Mouse (Mus musculus) brain, embryonic 14.5 days (tissue): ENCODE results near the gene Mbnl1. TPM values are rescaled to one million over a fixed set of nuclear protein-coding genes. Genes with fewer than 3 reads are reported as not detected.
A peak's percentile ranks its signal among the peaks of the same experiment; 100 is the strongest.

Experiments used
- DNase-seq: peaks from one replicate; pipeline ENCODE4 v3.0.0-alpha.2; 2011; ENCODE audit warnings: low read depth
- CTCF ChIP-seq: fragments of 200-500 bp; IDR thresholded peaks from 2 replicates; pipeline ENCODE4 v1.5.1; 2012; ENCODE audit warnings: inconsistent platforms, mild to moderate bottlenecking, moderate library complexity, borderline replicate concordance; ENCODE audit not compliant: insufficient read depth, insufficient read length; ENCODE audit errors: extremely low read depth
- POLR2A ChIP-seq: fragments of 200-500 bp; IDR thresholded peaks from 2 replicates; pipeline ENCODE4 v1.6.1; 2012; ENCODE audit warnings: mild to moderate bottlenecking, inconsistent platforms, borderline replicate concordance; ENCODE audit not compliant: poor library complexity, insufficient read depth, insufficient read length, severe bottlenecking; ENCODE audit errors: extremely low read depth
- polyA plus RNA-seq: library from polyadenylated mRNA; depleted of rRNA; stranded (reverse); fragments of >200 nt; gene quantifications from 2 replicates; pipeline ENCODE4 v1.2.3, GENCODE M21; 2012

Gene Mbnl1
- polyA plus RNA-seq, 1 experiment = 25.3 TPM

DNA sequence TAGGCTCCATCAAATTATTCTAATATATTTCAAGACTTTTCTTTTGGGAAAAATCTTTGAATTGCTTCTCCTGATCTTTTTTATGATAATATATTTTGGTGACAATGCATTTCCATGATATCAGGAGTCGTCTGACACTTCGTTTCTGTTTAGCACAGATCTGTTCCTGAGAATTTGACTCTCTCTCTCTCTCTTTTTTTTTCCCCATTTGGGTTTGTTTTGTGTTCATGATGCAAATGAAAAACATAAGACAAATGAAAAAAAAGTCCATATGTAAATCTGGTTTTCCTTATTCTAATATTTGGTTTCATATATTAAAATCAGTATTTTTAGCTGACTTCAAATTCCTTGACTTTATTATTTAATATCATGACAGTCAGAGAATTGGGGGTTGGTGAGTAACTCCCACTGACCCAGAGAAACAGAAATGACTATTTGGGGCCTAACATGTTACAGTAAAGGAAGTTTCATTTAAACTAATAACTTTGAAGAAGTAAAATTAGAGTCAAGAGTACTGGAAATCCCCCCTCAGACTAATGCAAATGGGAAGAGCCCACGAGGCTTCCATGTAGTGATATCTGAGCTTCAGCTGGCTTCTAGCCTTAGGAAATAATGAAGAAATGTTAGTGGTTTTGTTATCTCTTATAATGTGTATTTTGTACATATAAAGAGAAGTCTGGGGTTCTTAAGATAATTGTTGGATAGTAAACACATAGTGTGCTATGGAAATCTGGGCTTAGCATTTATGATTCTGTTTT is 65.8 kb downstream of the Mbnl1 start:
- no peak for TF ChIP-seq POLR2A
- TF ChIP-seq CTCF = no peak
- DNase-seq = no peak

DNA sequence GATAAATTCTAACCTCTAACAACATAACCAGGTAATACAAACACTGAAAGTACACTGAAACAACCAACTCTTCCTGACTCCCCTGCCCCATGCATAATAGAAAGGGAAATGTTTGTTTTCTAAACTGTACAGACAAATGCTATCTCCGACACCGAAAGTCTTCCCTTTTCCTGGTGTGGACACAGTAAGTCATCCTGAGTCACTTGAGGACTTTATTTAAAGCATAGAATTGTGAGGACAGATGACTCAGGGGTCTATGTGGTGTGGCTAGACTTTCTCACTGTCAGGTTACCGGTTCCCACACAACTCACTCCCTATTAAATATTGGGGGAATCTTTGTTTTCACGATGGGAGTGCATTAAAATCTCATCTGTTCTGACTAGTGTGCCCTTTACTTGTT is 68.5 kb downstream of the Mbnl1 start:
- TF ChIP-seq POLR2A = no peak
- TF ChIP-seq CTCF = no peak
- no peak for DNase-seq

DNA sequence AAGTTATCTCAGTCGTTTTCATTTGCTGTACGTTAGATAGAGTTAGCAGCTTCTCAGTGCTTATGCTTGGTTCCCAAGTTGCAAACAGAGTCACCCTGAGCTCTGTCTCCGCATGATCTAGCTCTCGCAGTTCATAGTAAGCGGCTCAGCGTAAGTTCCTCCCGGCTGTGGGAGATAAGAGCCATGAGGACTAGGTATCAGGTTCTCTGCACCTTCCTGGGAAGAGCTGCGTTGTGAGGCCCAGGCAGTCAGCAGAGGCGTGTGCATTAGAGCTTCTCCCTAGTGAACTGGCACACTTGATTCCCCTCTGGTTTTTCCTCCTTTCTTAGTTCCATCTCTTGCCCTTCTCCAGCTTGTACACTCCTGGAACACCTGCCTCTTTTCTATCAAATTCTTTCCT is 73.6 kb downstream of the Mbnl1 start:
- DNase-seq = no peak
- TF ChIP-seq CTCF = no peak

DNA sequence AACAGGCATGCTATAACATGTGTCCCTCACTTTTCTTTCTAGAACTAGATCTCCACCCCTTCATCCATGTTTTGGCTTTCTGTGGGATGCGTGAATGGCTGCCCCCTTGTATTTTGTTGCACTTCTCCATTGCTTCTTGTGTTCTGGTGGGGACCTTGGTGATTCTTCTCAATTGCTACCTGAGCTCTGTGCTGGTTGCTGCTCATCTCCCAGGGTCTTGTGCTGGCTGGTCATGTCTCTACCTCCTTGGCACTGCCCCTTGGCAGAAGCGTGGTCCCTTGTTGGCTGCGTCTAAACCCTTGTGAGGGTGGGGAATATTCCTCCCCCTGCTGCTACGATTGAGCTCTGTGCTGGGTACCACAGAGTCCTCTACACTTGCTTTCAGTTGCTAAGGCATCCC is 74.3 kb downstream of the Mbnl1 start:
- TF ChIP-seq POLR2A = no peak
- no peak for TF ChIP-seq CTCF

DNA sequence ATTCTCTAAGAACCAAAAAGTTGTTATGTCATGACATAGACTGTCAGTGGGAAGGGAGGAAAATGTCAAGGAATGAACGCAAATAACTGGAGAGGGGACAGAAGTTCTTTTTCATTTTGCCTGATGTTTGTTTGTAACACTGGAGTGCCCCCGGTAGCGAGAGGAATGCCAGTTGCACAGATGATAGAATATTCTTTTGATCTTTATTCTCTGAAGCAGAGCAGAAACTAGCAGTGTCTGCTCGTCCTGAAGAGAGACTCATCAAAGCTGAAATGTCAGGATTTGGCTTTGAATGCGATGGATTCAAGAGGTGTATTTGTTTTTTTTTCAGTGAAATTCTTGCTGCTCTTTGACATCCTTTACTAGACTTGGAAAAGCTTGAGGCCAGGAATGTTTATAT is 77.9 kb downstream of the Mbnl1 start:
- TF ChIP-seq POLR2A (no peak), CTCF (no peak)
- peak; percentile 36 for DNase-seq

More for the DNA sequence above, 74.3 kb downstream of the Mbnl1 start:
- DNase-seq = no peak

DNA sequence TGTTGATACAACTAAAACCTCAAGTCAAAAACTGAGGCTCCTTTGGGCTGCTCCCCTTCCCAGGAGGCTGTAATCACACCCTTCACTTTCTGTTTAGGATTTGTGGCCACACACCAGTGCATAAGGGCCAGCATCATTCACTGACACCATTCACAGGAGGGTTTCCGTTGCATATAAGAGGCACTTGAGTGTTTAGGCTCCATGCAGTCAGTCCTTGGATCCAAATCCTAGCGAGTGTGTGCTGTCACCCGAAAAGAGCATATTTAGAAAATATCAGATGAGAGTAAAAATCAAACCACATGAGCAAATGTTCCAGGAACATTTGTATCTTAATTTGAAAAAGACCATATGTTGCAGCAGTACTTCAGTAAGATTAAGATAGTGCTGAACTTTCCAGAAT is 79.0 kb downstream of the Mbnl1 start:
- no peak for DNase-seq
- no peak for TF ChIP-seq POLR2A
- TF ChIP-seq CTCF = no peak

DNA sequence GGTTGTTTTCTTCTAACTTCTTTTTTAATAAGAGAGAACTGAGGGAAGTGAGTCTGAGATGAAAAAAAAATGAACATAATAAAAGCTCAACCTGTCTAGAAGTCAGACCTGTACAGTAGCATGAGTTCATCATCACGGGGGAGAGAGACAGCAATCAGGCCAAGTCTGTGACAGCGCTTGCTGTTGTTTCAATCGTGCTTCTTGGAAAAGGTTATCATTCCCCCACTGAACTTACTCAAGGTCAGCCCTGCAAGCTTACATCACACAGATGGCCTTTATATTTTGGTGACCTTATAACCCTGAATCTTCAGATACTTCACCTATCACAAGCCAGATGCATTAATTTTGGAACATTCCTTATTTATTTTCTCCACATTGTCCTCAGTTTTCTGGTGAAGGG is 80.4 kb downstream of the Mbnl1 start:
- no peak for TF ChIP-seq POLR2A
- TF ChIP-seq CTCF = no peak
- no peak for DNase-seq

DNA sequence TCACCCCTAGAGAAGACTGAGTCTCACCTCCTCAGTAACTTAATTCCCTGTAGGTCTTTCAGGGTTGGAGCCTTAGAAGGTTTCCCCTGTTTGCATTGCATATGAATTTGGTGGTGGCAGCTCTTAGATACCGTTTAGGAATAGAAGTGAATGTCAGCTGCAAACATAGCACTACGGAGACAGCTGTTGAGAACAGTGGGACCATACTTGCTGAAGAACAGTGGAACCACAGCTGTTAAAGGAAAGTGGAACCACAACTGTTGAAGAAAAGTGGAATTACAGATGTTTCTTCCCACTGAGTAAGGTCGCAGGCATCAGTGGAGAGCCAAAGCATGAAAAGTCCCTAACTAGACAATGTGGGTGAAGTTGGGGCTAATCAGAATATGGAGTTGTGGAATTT is 84.0 kb downstream of the Mbnl1 start:
- DNase-seq = no peak
- TF ChIP-seq POLR2A (no peak), CTCF (no peak)

DNA sequence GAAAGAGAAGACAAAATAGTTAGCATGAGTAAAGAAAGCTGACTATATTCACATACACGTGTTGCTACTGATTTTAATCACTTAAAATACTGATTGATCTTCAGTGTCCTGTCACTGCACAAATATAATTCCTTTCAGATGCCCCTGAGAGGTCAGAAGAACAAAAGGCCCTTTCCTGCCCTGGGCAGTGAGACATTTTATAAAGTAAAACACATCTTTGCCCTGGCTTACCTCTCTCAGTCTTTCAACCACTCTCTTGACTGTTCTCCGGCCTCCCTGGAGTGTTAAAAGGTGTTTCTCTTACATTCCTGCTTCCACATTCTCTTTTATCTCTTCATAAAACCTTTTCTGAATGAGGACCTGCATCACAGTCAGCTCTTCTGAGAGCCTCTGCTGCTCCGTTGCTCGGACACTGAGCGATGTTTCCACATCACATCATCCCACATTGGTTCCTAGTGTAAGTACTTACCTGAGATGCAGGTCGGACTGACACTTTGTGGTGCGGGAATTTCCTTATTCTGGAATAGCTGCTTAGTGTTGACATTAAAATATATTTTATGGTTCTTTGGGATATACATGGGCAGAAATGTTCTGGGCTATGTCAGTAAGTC is 85.7 kb downstream of the Mbnl1 start:
- TF ChIP-seq CTCF = no peak
- TF ChIP-seq POLR2A = no peak
- peak; percentile 37 for DNase-seq

DNA sequence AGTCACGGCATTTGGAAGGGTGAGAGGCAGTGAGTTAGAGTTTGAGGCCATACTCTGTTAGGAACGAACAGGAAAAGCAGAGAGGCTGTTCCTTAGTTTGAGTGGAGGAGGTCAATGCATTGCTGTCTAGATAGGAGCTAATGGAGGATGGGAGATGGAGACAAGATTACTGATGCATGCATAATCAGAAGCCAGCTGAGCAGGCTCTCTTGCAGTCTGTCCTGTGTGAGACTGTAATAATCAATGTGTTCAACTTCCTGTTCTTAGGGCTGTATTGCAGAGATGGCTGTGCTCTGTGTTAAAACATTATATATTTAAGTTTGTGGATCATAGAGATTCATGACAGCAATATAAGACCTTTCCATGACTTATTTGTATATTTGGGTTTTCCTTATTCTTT is 87.1 kb downstream of the Mbnl1 start:
- TF ChIP-seq POLR2A (no peak), CTCF (no peak)
- peak; percentile 56 for DNase-seq

DNA sequence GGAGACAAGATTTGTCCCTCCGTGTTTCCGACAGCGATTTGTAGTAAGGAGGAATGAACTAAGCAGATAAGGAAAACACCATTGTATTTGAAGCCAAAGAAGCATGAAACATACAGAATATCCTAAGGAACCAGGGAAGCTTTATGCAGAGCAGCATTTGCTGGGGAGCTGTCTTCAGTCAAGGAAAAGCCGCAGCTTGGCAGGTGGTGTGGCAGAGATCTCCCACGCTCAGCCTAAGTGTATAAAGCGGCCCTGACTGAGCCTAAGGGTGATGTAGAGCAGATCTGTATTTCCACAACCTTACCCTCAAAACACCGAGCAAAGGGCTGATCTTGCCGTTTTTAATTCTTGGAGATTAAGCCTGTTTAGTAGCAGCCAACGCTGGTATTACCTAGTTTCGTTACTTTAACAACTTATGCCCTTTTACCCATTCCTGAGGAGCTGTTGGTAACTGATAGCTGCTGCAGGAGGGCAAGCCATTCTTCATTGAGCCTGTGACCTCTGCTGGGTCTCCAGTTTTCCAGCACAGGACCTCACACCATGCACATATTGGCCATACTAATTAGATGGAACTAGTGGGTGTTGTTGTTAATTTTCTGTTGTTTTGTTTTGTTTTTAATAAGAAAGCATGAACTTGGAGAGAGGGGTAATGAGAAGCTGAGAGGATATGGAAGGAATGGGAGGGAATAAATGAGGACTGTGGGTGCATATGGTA is 91.1 kb downstream of the Mbnl1 start:
- TF ChIP-seq CTCF = no peak
- no peak for TF ChIP-seq POLR2A
- DNase-seq = peak; percentile 53
